Mouse (Mus musculus): Measurements from ENCODE around the gene Sec24b.
A peak's percentile ranks its signal among the peaks of the same experiment; 100 is the strongest.

Gene Sec24b

GRCm38 (mm10) chr3:130061281-130061680, at the start of gene Sec24b:
Gene Sec24b, minus strand, starts transcription at chr3:130061553.
- peak in 1 of 2 experiments; percentile 33 for DNase-seq (ENCODE audit: low spot score in 2 of 2)

GRCm38 (mm10) chr3:130104471-130104870, 43.1 kb upstream of the Sec24b start:
- DNase-seq (ENCODE audit: low spot score in 2 of 2) = no peak

GRCm38 (mm10) chr3:130103486-130103885, 42.1 kb upstream of the Sec24b start:
- DNase-seq (ENCODE audit: low spot score in 2 of 2) = no peak

GRCm38 (mm10) chr3:130095160-130095781, 33.9 kb upstream of the Sec24b start:
- peak in 1 of 2 experiments; percentile 65 for DNase-seq (ENCODE audit: low spot score in 2 of 2)

- no peak for DNase-seq (ENCODE audit: low spot score in 2 of 2)
Observed at GRCm38 (mm10) chr3:130094125-130094704, 32.9 kb upstream of the Sec24b start.

- no peak for DNase-seq (ENCODE audit: low spot score in 2 of 2)
Observed at GRCm38 (mm10) chr3:130090460-130090859, 29.1 kb upstream of the Sec24b start.

GRCm38 (mm10) chr3:130088654-130089053, 27.3 kb upstream of the Sec24b start:
- no peak for DNase-seq (ENCODE audit: low spot score in 2 of 2)

GRCm38 (mm10) chr3:130087466-130087865, 26.1 kb upstream of the Sec24b start:
- no peak for DNase-seq (ENCODE audit: low spot score in 2 of 2)

- no peak for DNase-seq (ENCODE audit: low spot score in 2 of 2)
Observed at GRCm38 (mm10) chr3:130086372-130087080, 25.2 kb upstream of the Sec24b start.

- DNase-seq (ENCODE audit: low spot score in 2 of 2) = no peak
Observed at GRCm38 (mm10) chr3:130083312-130083711, 22.0 kb upstream of the Sec24b start.

- no peak for DNase-seq (ENCODE audit: low spot score in 2 of 2)
Observed at GRCm38 (mm10) chr3:130080666-130081065, 19.3 kb upstream of the Sec24b start.

- DNase-seq (ENCODE audit: low spot score in 2 of 2) = peak in 1 of 2 experiments; percentile 83
Observed at GRCm38 (mm10) chr3:130079794-130080193, 18.4 kb upstream of the Sec24b start.

- DNase-seq (ENCODE audit: low spot score in 2 of 2) = no peak
Observed at GRCm38 (mm10) chr3:130077291-130077690, 15.9 kb upstream of the Sec24b start.

- DNase-seq (ENCODE audit: low spot score in 2 of 2) = no peak
Observed at GRCm38 (mm10) chr3:130075746-130076145, 14.4 kb upstream of the Sec24b start.

- no peak for DNase-seq (ENCODE audit: low spot score in 2 of 2)
Observed at GRCm38 (mm10) chr3:130073085-130073484, 11.7 kb upstream of the Sec24b start.

GRCm38 (mm10) chr3:130071918-130072317, 10.6 kb upstream of the Sec24b start:
- DNase-seq (ENCODE audit: low spot score in 2 of 2) = no peak

- peak in 1 of 2 experiments; percentile 75 for DNase-seq (ENCODE audit: low spot score in 2 of 2)
Observed at GRCm38 (mm10) chr3:130060396-130061029, 840 bp downstream of the Sec24b start.

- peak in 1 of 2 experiments; percentile 19 for DNase-seq (ENCODE audit: low spot score in 2 of 2)
Observed at GRCm38 (mm10) chr3:130059805-130060395, 1.5 kb downstream of the Sec24b start.

GRCm38 (mm10) chr3:130058488-130058887, 2.9 kb downstream of the Sec24b start:
- DNase-seq (ENCODE audit: low spot score in 2 of 2) = no peak

GRCm38 (mm10) chr3:130057569-130058345, 3.6 kb downstream of the Sec24b start:
- no peak for DNase-seq (ENCODE audit: low spot score in 2 of 2)

All from left cerebral cortex, adult 9 months (tissue).